ENCODE assay signal across 19 mouse cellular contexts in the genomic region with DNA sequence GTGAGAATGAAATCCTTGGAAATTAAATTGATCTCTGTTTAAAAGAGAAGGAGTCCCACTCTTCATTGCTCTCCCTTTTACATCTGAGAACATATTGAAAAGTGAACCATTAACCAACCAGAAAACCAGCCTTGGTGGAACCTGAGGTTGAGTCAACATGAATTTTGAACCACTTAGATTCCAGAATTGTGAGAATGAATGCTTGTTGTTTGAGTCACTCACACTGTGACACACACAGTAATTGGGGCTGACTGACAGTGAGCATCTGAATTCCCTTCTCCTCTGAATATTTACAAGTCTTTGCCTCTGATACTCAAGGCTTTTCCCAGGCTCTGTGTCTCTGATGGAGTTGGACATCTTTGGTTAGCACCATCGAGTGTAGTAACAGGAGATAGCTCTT.
DNase-seq lines count a peak whose midpoint lies in the region; ATAC-seq and TF ChIP-seq lines count a peak whose summit lies in the region.
"Had no signal": no experiment of that assay in that cellular context is flagged by ENCODE, and none has a peak within 500 bp of the region (broad histone marks: within the 10 kb centered on the region; RNA-seq: fewer than 3 reads in every experiment).

No protein-coding gene starts in this region.

- ATAC-seq in Patski: peak; percentile 84
- no peak for ATAC-seq in activated CD4-positive, CD25-positive, alpha-beta regulatory T cell, adult 4 months
- ATAC-seq: CD4-positive, CD25-positive, alpha-beta regulatory T cell, adult 4 months had no signal

- DNase-seq in Muller cell, postnatal 12 days (ENCODE audit: inconsistent ontology term): peak; percentile 77
- DNase-seq in Patski (ENCODE audit: low read depth, low spot score): no peak
- no peak for DNase-seq in layer of hippocampus, postnatal 10 days (ENCODE audit: low spot score in 2 of 2)
- DNase-seq: adrenal gland, adult 2 months; adrenal gland, adult 8-10 months; adrenal gland, postnatal 10 days; adrenal gland, postnatal 14 days; adrenal gland, postnatal 25 days; adrenal gland, postnatal 36 days; B cell, adult 2 months; cerebellum, adult 11 months; cerebellum, adult 11-12 months; cerebellum, adult 18-20 months; cerebellum, adult 2 months; cerebellum, adult 8-10 months; cerebellum, adult 9-10 months had no signal

- POLR2A ChIA-PET in Patski (lab: Charles Lee): no interaction called here

- TF ChIP-seq CTCF in Patski (IDR thresholded peaks at IDR 0.05): no peak

- CTCF ChIA-PET in Patski (lab: Charles Lee): no interaction called here

- no peaks in the 10 kb centered on the region for H3K27me3 ChIP-seq in Patski
- H3K27me3 ChIP-seq: CH12.LX had no signal

- in situ Hi-C loops in Patski (cut with MboI; ENCODE audit: low pct_unique_long_range_greater_than_20kb): no loop called here
